Mouse (Mus musculus) lung, adult 18-20 months (tissue): ENCODE measurements around the gene Apba1.

ENCODE experiments used
- DNase-seq, 2 experiments: peaks; one replicate each; pipeline ENCODE4 v3.0.0; 2022; ENCODE audit warnings: mixed read lengths in 2 of 2

The Apba1 gene

DNA sequence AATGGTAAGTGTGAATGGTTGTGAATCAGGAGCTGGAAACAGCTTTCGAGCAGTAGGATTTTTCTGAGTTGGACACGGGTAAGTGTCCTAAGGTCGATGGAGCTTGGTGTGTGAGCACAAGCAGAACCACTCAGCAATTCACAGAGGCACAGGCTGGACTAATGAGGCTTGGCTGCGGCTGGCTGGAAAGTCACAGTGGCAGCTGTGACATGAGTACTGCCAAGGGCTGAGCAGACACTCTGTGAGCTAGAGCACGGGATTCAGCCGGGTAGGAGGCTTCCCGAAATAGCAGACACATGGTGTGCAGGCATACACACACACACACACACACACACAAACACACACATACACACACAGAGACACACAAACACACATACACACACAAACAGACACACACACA is 121.2 kb downstream of the Apba1 start:
- no peak for DNase-seq

DNA sequence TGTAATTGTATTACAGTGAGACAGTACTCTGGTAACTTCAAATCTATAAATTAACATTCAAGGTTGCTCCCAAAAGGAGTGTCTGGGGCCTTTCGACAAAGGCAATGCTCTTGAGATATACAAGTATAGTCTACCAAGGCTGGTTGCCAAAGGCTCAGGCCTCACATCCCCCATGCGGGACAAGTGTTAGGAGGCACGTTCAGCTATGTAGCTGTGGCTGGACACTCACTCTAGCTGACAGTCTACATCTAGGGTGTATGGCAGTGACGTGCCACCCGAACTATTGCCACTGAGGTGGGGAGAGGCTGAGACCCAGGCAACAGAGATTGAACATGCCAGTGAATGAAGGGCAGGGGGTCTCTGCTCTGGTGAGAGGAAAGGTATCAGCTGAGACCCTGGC is 127.5 kb downstream of the Apba1 start:
- no peak for DNase-seq

DNA sequence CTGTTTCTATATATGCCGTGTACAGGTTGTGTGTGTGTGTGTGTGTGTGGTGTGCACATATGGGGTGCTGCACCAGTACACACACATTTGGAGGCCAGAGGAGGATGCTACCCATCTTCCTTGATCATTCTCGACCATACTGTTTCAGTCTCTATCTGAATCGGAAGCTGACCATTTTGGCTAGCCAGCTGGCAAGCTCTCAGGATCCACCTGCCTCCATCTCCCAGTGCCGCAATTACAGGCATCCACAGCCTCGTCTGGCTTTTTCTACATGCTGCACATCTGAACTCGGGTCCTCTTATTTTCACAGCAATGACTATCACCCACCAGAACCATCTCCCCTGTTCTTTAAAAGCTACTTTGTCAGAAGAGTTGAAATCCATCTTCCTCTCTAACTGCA is 132.7 kb downstream of the Apba1 start:
- no peak for DNase-seq

DNA sequence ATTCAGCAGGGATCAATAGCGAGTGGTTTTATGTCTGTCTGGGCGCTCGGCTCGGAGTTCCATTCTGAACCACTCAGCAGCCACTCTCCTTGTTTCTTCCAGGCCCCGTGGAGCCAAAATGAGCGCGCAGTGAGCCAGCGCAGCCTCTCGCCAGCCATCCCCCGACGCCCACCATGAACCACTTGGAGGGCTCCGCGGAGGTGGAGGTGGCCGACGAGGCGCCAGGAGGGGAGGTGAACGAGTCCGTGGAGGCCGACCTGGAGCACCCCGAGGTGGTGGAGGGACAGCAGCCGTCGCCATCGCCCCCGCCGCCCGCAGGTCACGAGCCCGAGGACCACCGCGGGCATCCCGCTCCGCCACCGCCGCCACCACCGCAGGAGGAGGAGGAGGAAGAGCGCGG is 133.9 kb downstream of the Apba1 start:
- no peak for DNase-seq

- peak; percentile 15 to 24 for DNase-seq
Measured at GRCm38 (mm10) chr19:23893093-23893889, 134.6 kb downstream of the Apba1 start.

DNA sequence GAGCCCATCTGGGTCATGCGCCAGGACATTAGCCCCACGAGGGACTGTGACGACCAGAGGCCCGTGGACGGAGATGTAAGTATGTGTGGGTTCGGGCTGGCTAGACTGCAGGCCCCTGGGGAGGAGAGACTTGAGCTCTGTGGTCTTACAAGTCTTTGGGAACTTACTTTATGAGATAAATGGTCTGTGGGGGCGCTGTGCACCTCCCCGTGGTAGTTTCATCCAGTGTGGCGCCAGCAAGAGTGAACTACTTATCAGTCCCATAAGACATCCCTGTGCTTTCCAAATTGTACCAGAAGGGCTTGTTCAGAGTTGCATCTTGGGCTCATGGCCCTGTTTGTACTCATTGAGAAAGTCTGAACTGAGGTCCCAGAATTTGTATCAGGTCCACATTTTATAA is 135.3 kb downstream of the Apba1 start:
- DNase-seq: no peak

DNA sequence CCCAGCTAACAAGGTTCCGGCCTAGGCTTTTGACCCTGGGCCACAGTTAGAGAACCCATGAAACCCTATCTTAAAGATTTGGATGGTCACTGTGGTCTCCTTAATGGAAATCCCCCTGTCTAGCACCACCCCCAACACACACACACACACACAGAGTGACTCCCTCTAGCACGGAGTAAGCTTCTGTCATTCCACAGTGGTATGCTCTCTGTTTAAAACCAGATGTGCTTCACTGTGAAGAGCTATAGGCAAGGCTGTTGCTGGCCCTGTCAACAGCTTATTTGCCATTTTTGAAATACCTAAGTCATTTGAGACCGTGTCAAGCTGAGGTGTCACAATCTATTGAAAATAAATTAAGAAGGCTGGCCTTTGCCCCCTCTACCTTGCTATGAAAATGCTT is 136.1 kb downstream of the Apba1 start:
- DNase-seq: no peak

DNA sequence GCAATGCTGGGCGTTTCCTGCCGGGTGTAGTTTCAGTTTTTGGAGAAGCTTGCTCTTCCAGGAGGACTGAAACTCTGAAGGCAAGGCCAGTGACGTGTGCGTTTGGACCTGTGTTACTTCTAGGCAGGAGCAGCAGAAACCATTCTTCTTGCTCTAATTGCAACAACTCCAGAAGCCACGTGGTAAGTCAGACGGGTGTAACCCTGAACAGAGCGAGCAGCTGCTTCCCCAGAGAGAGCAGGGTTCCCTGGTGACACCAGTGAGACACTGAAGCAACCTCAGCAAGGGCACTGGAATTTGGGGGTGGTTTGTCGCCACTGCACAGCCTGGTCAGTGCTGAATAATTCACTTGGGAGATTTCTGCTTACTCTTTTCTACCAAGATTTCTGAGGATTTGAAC is 138.2 kb downstream of the Apba1 start:
- DNase-seq: no peak

GRCm38 (mm10) chr19:23898501-23898900 is 139.8 kb downstream of the Apba1 start:
- DNase-seq: no peak

- peak; percentile 36 to 46 for DNase-seq
Measured at GRCm38 (mm10) chr19:23901177-23901576, 142.5 kb downstream of the Apba1 start.

GRCm38 (mm10) chr19:23901768-23902167 is 143.1 kb downstream of the Apba1 start:
- no peak for DNase-seq

DNA sequence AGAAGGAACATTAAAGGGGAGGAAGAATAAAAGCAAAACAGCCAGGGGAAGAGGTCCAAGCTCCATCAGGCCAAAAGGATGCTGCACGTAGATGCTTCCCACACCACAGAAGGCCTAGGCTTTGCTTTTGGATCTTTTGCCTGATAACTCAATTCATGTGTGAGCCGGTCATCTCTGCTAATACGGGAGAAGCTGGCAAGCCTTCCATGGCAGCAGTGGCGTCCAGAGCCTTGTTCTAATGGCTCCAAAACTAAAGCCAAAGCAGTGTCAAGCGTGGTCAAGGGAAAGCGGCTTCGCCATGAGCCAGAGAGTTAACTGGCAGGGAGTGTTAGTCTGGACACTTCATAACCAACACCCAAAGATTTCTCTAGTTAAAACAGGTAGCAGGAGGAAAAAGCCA is 144.4 kb downstream of the Apba1 start:
- DNase-seq: no peak

DNA sequence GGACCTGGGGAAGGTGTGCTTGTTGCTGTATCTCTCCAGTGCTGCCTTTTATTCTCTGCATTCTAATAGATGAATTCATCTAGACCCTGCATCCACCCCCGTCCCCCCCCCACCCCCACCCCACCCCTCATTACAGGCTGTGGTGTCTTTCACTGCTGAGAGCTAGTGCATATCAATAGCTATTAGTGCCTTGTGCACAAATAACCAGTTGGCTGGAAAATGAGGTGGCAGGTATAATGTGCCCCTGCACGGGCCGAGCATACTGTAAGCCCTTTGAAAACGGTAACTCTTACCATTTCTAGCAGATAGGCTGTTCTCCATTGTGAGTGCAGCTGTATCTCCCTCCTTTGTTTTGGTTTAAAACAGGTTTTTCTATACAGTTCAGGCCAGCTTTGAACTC is 146.2 kb downstream of the Apba1 start:
- no peak for DNase-seq

- no peak for DNase-seq
Measured at GRCm38 (mm10) chr19:23905772-23906171, 147.1 kb downstream of the Apba1 start.

DNA sequence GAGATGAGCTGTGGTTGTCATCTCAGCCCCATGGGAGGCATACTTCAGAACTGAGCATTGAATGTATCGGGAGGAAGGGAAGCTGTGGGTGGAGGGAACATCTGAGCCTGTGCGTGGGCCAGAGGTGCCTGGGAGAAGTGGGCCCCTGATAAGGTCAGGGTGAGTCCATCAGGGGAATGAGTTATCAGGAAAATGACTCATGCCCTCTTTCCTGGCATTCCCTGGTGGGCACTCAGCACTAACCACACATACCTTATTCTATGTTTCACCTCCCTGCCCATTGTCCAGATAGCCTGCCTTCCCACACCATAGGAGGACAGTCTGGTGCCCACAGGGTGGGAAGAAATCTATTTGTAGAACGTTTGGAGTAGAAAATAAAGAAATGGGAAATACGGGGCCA is 151.7 kb downstream of the Apba1 start:
- DNase-seq: no peak

GRCm38 (mm10) chr19:23919384-23920219 is 160.9 kb downstream of the Apba1 start:
- no peak for DNase-seq

DNA sequence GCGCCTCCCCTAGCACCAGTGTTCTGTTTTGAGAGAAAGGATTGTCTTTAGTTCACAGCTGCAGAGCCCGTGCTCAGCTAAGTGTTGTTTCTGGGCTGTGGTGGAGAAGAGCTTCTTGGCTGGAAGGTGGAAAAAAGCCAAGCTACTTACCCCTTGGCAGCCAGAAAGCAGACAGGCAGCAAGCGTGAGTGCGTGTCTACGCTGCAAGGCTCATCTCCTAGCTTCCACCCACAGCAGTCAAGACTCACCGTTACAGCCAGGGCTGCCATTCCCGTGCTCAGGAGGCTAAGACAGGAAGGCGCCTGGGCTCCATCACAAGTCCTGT is 161.5 kb downstream of the Apba1 start:
- DNase-seq: no peak

GRCm38 (mm10) chr19:23922601-23923000 is 163.9 kb downstream of the Apba1 start:
- no peak for DNase-seq

- DNase-seq: no peak
Measured at GRCm38 (mm10) chr19:23924057-23924456, 165.4 kb downstream of the Apba1 start.

DNA sequence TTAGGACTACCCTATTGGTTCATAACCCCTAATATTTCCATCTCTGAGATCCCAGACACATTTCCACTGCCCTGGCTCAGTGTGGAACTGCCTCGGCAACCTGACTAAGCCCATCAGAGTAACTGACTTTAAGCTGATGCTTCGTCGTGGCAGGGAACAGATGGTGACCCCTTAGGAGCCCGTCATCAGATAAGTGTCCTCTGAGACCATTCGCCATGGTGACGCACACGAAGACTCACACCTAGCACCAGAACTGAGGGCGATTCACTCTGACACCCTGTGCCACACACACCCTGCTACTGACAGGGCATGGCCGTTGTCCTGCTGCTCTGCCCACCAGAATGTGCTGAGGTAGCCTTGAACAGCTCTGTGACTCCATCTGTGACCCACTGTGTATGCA is 166.1 kb downstream of the Apba1 start:
- DNase-seq: no peak

DNA sequence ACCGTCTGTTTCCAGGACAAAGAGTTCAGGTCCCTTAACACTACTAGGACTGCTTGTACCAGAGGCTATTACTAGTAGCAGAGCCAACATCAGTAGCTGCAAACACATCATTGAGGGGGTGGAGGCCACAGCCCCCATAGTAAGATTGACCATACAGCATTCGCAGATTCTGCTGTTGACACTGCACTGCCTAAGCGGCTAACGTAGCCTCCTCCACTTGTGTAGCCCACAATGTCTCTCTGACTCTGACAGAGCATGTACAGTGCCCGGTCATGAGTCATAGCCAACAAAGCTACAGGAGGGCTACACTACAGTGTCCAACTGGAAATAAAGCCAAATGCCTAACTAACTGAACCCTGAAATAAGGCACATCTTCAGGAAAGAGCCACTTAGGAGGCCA is 166.9 kb downstream of the Apba1 start:
- DNase-seq: no peak

DNA sequence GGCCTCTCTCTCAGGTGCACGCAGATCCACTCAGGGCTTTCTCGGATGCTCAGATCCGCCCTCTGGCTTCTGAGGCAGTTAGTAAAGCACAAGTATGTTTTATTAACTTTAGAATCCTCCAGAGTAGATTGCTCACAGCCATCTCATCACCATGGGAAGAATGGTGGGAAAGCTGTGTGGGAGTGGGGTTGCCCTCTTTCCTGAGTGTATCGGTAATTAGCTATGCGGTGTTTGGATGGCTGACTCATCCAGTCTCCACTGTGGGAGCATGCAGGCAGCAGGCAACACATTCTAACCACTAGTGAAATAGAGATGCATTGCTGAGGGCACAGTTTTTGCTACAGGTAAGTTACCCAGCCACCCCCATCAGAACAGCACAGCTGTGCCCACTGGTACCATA is 172.1 kb downstream of the Apba1 start:
- no peak for DNase-seq

DNA sequence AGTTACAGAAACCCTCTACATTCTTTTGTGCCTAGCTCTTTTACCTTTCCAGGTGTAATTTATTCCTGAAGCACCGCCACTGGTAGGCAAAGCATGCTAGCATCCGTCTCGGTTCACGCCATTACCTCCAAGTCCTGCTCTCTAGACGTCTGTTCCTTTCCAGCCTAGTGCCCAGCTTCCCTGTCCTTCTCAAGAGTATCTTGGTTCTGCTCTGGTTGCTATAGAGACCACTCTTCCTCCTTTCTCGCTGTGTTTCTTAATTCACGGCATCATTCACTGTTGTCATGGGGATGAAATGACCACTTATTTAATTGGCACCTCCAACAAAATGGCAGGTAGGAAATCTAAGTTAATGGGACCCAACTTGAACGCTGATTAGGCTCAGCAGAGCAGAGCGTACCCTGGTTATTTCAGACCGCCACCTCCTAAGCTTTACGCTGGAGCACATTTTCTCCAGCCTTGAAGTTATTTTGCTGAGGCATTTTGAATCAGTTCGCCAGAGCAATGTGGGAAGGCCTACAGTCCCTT is 182.8 kb downstream of the Apba1 start:
- DNase-seq: no peak

GRCm38 (mm10) chr19:23942886-23943285 is 184.2 kb downstream of the Apba1 start:
- DNase-seq: no peak
